Mouse (Mus musculus) liver, postnatal 0 days (tissue): Measurements from ENCODE around the gene Mpzl2. TPM values are rescaled to one million over a fixed set of nuclear protein-coding genes. Genes with fewer than 3 reads are reported as not detected.

Experiments
- ATAC-seq: fragments of 200-750 bp; cut with Nextera tagmentation; 2 replicates; pipeline ENCODE4 v1.8.0; 2017; ENCODE audit warnings: mild to moderate bottlenecking, moderate library complexity
- DNase-seq: peaks from one replicate; pipeline ENCODE4 v3.0.0-alpha.2; 2016
- H3K27ac ChIP-seq: fragments of 300-500 bp; sonication (generic); 2 replicates; pipeline ENCODE4 v1.5.1; 2014; ENCODE audit warnings: antibody characterized with exemption, moderate library complexity, mild to moderate bottlenecking, low read depth
- H3K27me3 ChIP-seq: fragments of 300-500 bp; sonication (generic); 2 replicates; pipeline ENCODE4 v1.6.1; 2014; ENCODE audit warnings: low read length, control low read depth, mixed read lengths; ENCODE audit not compliant: insufficient read depth
- H3K36me3 ChIP-seq: fragments of 300-500 bp; sonication (generic); replicated peaks from 2 replicates; pipeline ENCODE4 v1.6.1; 2014; ENCODE audit warnings: mild to moderate bottlenecking, control low read depth, low read length, moderate library complexity, mixed read lengths; ENCODE audit not compliant: insufficient read depth
- H3K4me1 ChIP-seq: fragments of 300-500 bp; sonication (generic); 2 replicates; pipeline ENCODE4 v1.6.1; 2014; ENCODE audit warnings: antibody characterized with exemption, mild to moderate bottlenecking, control low read depth; ENCODE audit not compliant: insufficient read depth
- H3K4me2 ChIP-seq: fragments of 300-500 bp; sonication (generic); 2 replicates; pipeline ENCODE4 v1.6.1; 2014; ENCODE audit warnings: low read depth, mild to moderate bottlenecking, low read length, moderate library complexity, mixed read lengths
- H3K4me3 ChIP-seq: fragments of 300-500 bp; sonication (generic); 2 replicates; pipeline ENCODE4 v1.5.1; 2014; ENCODE audit warnings: low read depth, low read length
- H3K9ac ChIP-seq: fragments of 300-500 bp; sonication (generic); replicated peaks from 2 replicates; pipeline ENCODE4 v1.6.1; 2014; ENCODE audit warnings: mild to moderate bottlenecking, moderate library complexity
- H3K9me3 ChIP-seq: fragments of 300-500 bp; sonication (generic); 2 replicates; pipeline ENCODE4 v1.6.1; 2016; ENCODE audit warnings: mild to moderate bottlenecking, control low read depth, low read length, mixed read lengths
- CTCF ChIP-seq: sonication (generic); IDR thresholded peaks from 2 replicates; pipeline ENCODE4 v1.5.1; 2016; ENCODE audit warnings: antibody characterized with exemption, low read depth
- EP300 ChIP-seq: IDR thresholded peaks from 2 replicates; pipeline ENCODE4 v1.6.1; 2016; ENCODE audit warnings: antibody characterized with exemption, low read depth, mild to moderate bottlenecking
- WGBS: fragments of 180-500 bp; shearing (Covaris S2); extraction: QIAGEN DNeasy Blood & Tissue Kit; methylation state at CpG from one replicate; pipeline ENCODE4 v1.1.7; 2014; ENCODE audit not compliant: insufficient replicate concordance; 5-methylcytosine and 5-hydroxymethylcytosine counted together
- polyA plus RNA-seq: library from polyadenylated mRNA; unstranded; fragments of >200 nt; fragmentation: Nextera tagmentation; extraction: Ambion mirVana; gene quantifications from 2 replicates; pipeline ENCODE4 v1.2.1, GENCODE M21; 2015

Gene Mpzl2
- polyA plus RNA-seq, 1 experiment from 2014 or later, result 15.7 TPM

DNA sequence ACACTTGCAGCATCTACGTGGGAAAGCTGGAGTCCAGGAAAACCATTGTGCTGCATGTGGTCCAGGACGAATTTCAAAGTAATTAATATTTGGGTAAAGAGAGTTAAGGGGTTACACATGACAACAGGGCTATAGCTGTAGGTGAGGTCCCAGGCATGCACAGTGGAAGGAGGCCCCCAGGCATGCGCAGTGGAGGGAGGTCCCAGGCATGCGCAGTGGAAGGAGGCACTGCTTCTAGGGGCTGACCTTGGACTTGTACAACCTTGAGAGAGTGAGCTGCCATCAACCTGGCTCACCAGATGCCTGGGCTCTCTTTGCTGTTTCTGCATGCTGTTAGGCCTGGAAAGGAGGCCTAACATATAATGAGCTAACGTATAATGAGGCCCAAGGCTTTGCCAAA, 58.3 kb downstream of the Mpzl2 start:
- TF ChIP-seq EP300, result no peak
- TF ChIP-seq CTCF, result no peak
- no peaks in the 10 kb centered on the region for H3K36me3 ChIP-seq
- no peak for ATAC-seq
- H3K4me3 ChIP-seq, result no peak overlapping the region
- DNase-seq, result no peak
- H3K4me2 ChIP-seq, result no peak overlapping the region
- no peak overlapping the region for H3K9ac ChIP-seq
- no peak overlapping the region for H3K27ac ChIP-seq
- 78% methylated on average over 5 of the region's 5 CpGs for WGBS
- H3K4me1 ChIP-seq, result peaks cover 6% of the 10 kb centered on the region; the same call in 1 of the 2 replicates
- H3K9me3 ChIP-seq, result no peaks in the 10 kb centered on the region
- H3K27me3 ChIP-seq, result no peaks in the 10 kb centered on the region

DNA sequence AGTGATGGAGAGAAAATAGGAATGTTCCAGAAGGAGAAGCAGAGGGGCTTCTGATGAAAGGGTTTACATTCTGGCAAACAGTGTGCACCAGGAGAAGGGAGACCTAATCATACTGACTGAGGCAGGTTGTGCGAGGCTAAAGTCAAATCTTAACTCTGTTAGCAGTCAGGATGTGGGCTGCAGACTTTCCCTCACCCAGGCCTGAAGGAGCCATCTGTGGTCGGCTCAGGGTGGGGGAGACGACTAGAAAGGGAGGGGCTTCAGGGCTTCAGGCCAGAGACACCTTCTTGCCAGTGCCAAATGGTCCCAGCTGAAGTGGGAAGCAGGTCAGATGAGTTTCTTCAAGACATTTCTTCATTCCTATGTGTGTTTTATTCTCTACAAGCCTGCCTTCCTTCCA, 58.8 kb downstream of the Mpzl2 start:
- WGBS, result 25% methylated on average over 3 of the region's 3 CpGs
- Histone ChIP-seq H3K4me3 (no peak overlapping the region), H3K4me2 (no peak overlapping the region), H3K9ac (no peak overlapping the region), H3K4me1 (peaks cover 6% of the 10 kb centered on the region; the same call in 1 of the 2 replicates), H3K9me3 (no peaks in the 10 kb centered on the region), H3K36me3 (no peaks in the 10 kb centered on the region), H3K27ac (no peak overlapping the region), H3K27me3 (no peaks in the 10 kb centered on the region)
- DNase-seq (no peak), ATAC-seq (no peak)
- TF ChIP-seq EP300 (no peak), CTCF (no peak)

DNA sequence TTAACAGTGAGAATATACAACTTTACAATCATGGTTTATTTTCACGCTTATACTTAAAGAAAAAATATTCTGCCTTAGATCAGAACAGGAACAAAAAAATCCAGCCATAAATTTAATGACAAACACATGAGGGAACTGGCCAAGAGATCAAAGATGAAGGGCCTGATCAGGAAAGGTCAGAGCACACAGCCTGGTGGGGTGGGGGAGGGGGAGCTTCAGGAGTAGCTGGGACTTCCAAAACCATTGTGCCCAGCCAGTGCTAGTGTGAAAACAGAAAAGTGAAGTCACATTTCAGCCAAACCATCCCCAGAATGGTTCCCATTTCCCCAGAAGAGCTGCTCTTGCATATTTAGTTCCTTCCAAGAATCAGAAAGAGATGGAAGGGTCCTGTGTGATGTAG, 62.9 kb downstream of the Mpzl2 start:
- Histone ChIP-seq H3K4me1 (no peaks in the 10 kb centered on the region), H3K9me3 (no peaks in the 10 kb centered on the region), H3K4me2 (no peak overlapping the region), H3K9ac (no peak overlapping the region), H3K27ac (no peak overlapping the region), H3K4me3 (no peak overlapping the region), H3K36me3 (no peaks in the 10 kb centered on the region), H3K27me3 (no peaks in the 10 kb centered on the region)
- 85% methylated on average over 1 of the region's 1 CpGs for WGBS
- no peak for TF ChIP-seq EP300
- TF ChIP-seq CTCF, result no peak
- no peak for DNase-seq
- no peak for ATAC-seq

- H3K4me1 ChIP-seq, result no peaks in the 10 kb centered on the region
- no peaks in the 10 kb centered on the region for H3K36me3 ChIP-seq
- no peaks in the 10 kb centered on the region for H3K9me3 ChIP-seq
- WGBS, result 55% methylated on average over 11 of the region's 11 CpGs
- DNase-seq (no peak), ATAC-seq (no peak)
- no peak for TF ChIP-seq EP300
- TF ChIP-seq CTCF, result no peak
- no peak overlapping the region for H3K9ac ChIP-seq
- no peak overlapping the region for H3K27ac ChIP-seq
- no peak overlapping the region for H3K4me2 ChIP-seq
- H3K27me3 ChIP-seq, result no peaks in the 10 kb centered on the region
- H3K4me3 ChIP-seq, result no peak overlapping the region
Observed at GRCm38 (mm10) chr9:45103211-45103979, 63.8 kb downstream of the Mpzl2 start.

Other genes with a start within 250 kb of the Mpzl2 start
- 5.6 and 6.0 TPM in 2 replicates for gene Tmem25, start 240.5 kb upstream of the Mpzl2 start, polyA plus RNA-seq
- 588 and 688 TPM in 2 replicates for gene Ttc36, start 236.7 kb upstream of the Mpzl2 start, polyA plus RNA-seq
- gene Kmt2a, start 158.5 kb upstream of the Mpzl2 start, polyA plus RNA-seq, result 1.8 and 2.2 TPM in 2 replicates
- 764 and 787 TPM in 2 replicates for gene Atp5l, start 119.1 kb upstream of the Mpzl2 start, polyA plus RNA-seq
- gene Ube4a, start 74.2 kb upstream of the Mpzl2 start, polyA plus RNA-seq, result 7.5 and 7.9 TPM in 2 replicates
- gene Cd3g, start 59.4 kb upstream of the Mpzl2 start, polyA plus RNA-seq, result 1.8 and 2.2 TPM in 2 replicates
- gene Cd3d, start 58.0 kb upstream of the Mpzl2 start, polyA plus RNA-seq, result 0.17 and 0.46 TPM in 2 replicates
- gene Cd3e, start 30.2 kb upstream of the Mpzl2 start, polyA plus RNA-seq, result not detected in 2 replicates
- 0.99 and 1.4 TPM in 2 replicates for gene Mpzl3, start 15.4 kb downstream of the Mpzl2 start, polyA plus RNA-seq
- 0.68 and 0.73 TPM in 2 replicates for gene Jaml, start 39.4 kb downstream of the Mpzl2 start, polyA plus RNA-seq
- gene Scn2b, start 78.0 kb downstream of the Mpzl2 start, polyA plus RNA-seq, result 0.06 and 0.09 TPM in 2 replicates
- 0.73 and 0.82 TPM in 2 replicates for gene Scn4b, start 98.6 kb downstream of the Mpzl2 start, polyA plus RNA-seq
- gene BC049352, start 142.2 kb downstream of the Mpzl2 start, polyA plus RNA-seq, result 0.14 and 0.15 TPM in 2 replicates
- gene Tmprss4, start 164.3 kb downstream of the Mpzl2 start, polyA plus RNA-seq, result not detected in 2 replicates
- gene Il10ra, start 229.3 kb downstream of the Mpzl2 start, polyA plus RNA-seq, result 2.4 and 2.7 TPM in 2 replicates